Mouse (Mus musculus) stomach, embryonic 16.5 days (tissue): ENCODE data around the gene Gm42669. TPM values are rescaled to one million over a fixed set of nuclear protein-coding genes. Genes with fewer than 3 reads are reported as not detected.

ENCODE experiments used
- ATAC-seq: fragments of 200-750 bp; cut with Nextera tagmentation; 2 replicates; pipeline ENCODE4 v1.8.0; 2017; ENCODE audit warnings: moderate number of reproducible peaks, moderate TSS enrichment; ENCODE audit not compliant: insufficient read depth, low FRiP score
- H3K27ac ChIP-seq: fragments of 300-500 bp; sonication (generic); 2 replicates; pipeline ENCODE4 v1.5.1; 2014; ENCODE audit warnings: low read length
- H3K27me3 ChIP-seq: fragments of 300-500 bp; sonication (generic); 2 replicates; pipeline ENCODE4 v1.6.1; 2014; ENCODE audit warnings: low read length, control low read depth, mixed read lengths; ENCODE audit not compliant: control insufficient read depth, insufficient read depth
- H3K36me3 ChIP-seq: fragments of 300-500 bp; sonication (generic); 2 replicates; pipeline ENCODE4 v1.6.1; 2014; ENCODE audit warnings: low read length; ENCODE audit not compliant: control insufficient read depth, insufficient read depth
- H3K4me1 ChIP-seq: fragments of 300-500 bp; sonication (generic); 2 replicates; pipeline ENCODE4 v1.6.1; 2014; ENCODE audit warnings: low read length, control low read depth, mixed read lengths; ENCODE audit not compliant: control insufficient read depth, insufficient read depth
- H3K4me2 ChIP-seq: fragments of 300-500 bp; sonication (generic); 2 replicates; pipeline ENCODE4 v1.6.1; 2014; ENCODE audit warnings: low read depth, low read length, mixed read lengths
- H3K4me3 ChIP-seq: fragments of 300-500 bp; sonication (generic); replicated peaks from 2 replicates; pipeline ENCODE4 v1.5.1; 2014; ENCODE audit warnings: mild to moderate bottlenecking, low read length
- H3K9ac ChIP-seq: fragments of 300-500 bp; sonication (generic); 2 replicates; pipeline ENCODE4 v1.6.1; 2014; ENCODE audit warnings: low read length
- H3K9me3 ChIP-seq: fragments of 300-500 bp; sonication (generic); replicated peaks from 2 replicates; pipeline ENCODE4 v1.6.1; 2016; ENCODE audit warnings: low read length, control low read depth; ENCODE audit not compliant: control insufficient read depth
- WGBS: fragments of 180-500 bp; shearing (Covaris S2); extraction: QIAGEN DNeasy Blood & Tissue Kit; methylation state at CpG from one replicate; pipeline ENCODE4 v1.1.7; 2014; 5-methylcytosine and 5-hydroxymethylcytosine counted together
- polyA plus RNA-seq: library from polyadenylated mRNA; unstranded; fragments of >200 nt; fragmentation: Nextera tagmentation; extraction: Ambion mirVana; gene quantifications from 2 replicates; pipeline ENCODE4 v1.2.1, GENCODE M21; 2015

The Gm42669 gene
- polyA plus RNA-seq, 1 experiment from 2014 or later = 0.46 TPM

DNA sequence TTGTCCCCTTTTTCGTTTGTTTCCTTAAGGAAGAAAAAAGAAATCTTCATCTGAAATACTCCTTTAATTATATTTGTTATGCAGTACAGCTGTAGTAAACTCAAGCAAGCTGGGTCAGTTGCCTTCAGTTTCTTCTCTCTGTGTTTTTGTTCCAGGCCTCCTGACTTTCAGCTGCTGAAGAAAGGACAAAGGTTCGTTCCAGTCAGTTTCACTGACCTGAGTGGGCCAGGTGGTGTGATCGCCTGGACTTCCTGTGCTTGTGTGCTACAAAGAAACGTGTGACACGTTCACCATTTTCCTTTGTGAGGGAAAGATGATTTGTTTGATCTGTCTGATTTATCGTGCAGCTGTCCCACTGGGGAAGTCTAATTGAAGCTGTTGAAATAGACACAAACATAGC, 110.6 kb downstream of the Gm42669 start:
- Histone ChIP-seq H3K9ac (no peak overlapping the region), H3K27me3 (no peaks in the 10 kb centered on the region), H3K4me3 (no peak overlapping the region), H3K4me2 (no peak overlapping the region), H3K27ac (no peak overlapping the region), H3K36me3 (no peaks in the 10 kb centered on the region), H3K4me1 (no peaks in the 10 kb centered on the region), H3K9me3 (no peaks in the 10 kb centered on the region)
- ATAC-seq = no peak
- WGBS = 65% methylated on average over 6 of the region's 6 CpGs

DNA sequence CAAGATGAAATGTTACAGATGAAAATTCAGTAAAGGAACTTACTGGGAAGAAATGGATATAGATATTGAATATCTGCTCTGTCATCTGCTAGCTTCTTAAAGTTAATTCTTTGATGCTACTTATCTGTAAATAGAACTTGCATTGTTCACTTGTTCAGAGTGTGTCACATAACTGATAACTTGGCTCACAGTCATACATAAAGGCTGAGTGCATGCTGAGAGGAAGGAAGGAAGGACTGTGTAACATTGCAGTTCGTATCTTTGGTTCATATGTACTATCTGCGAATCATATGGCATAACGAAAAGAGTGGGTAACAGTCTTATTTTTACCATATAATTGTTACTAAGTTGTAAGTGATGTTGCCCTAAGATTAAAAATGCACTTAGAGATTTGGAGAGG, 113.9 kb downstream of the Gm42669 start:
- Histone ChIP-seq H3K9ac (no peak overlapping the region), H3K4me2 (no peak overlapping the region), H3K4me3 (no peak overlapping the region), H3K27me3 (no peaks in the 10 kb centered on the region), H3K9me3 (no peaks in the 10 kb centered on the region), H3K36me3 (no peaks in the 10 kb centered on the region), H3K4me1 (no peaks in the 10 kb centered on the region), H3K27ac (no peak overlapping the region)
- ATAC-seq = no peak
- WGBS = 89% methylated on average over 3 of the region's 3 CpGs

Other genes with a start within 250 kb of the Gm42669 start
- 29.5 and 31.1 TPM in 2 replicates for gene Tgfbr3, start 218.0 kb upstream of the Gm42669 start, polyA plus RNA-seq
- 2.2 and 2.4 TPM in 2 replicates for gene Brdt, start 176.5 kb upstream of the Gm42669 start, polyA plus RNA-seq
- gene Ephx4, start 104.9 kb upstream of the Gm42669 start, polyA plus RNA-seq = 1.4 and 1.8 TPM in 2 replicates
- not detected in 2 replicates for gene Lpcat2b, start 76.1 kb upstream of the Gm42669 start, polyA plus RNA-seq
- gene Btbd8, start 69.6 kb upstream of the Gm42669 start, polyA plus RNA-seq = 3.6 and 3.8 TPM in 2 replicates
- 0.06 and 0.09 TPM in 2 replicates for gene 1700028K03Rik, start 27.1 kb downstream of the Gm42669 start, polyA plus RNA-seq
- 16.3 and 19.4 TPM in 2 replicates for gene Rpap2, start 89.8 kb downstream of the Gm42669 start, polyA plus RNA-seq
- gene Glmn, start 90.3 kb downstream of the Gm42669 start, polyA plus RNA-seq = 20.9 and 25.8 TPM in 2 replicates
- gene Gfi1, start 218.4 kb downstream of the Gm42669 start, polyA plus RNA-seq = 0.66 and 1.1 TPM in 2 replicates